Mouse (Mus musculus): ENCODE measurements around the gene Fgf3. TPM values are rescaled to one million over a fixed set of nuclear protein-coding genes. Genes with fewer than 3 reads are reported as not detected.

Gene Fgf3
- polyA plus RNA-seq, 1 experiment, result 1.9 TPM

GRCm38 (mm10) chr7:144862126-144862525, 24.2 kb downstream of the Fgf3 start:
- Histone ChIP-seq H3K4me1 (replicated peaks; ENCODE audit: control insufficient read depth, insufficient read depth, low read length) (0 out of 2 replicates have a peak, but pooled peaks cover 3% of the 10 kb centered on the region), H3K27ac (ENCODE audit: control insufficient read depth, insufficient read depth, low read length) (no peak overlapping the region), H3K36me3 (ENCODE audit: control insufficient read depth, insufficient read depth, low read length) (no peaks in the 10 kb centered on the region), H3K4me3 (ENCODE audit: control insufficient read depth, insufficient read depth, low read length) (no peak overlapping the region), H3K27me3 (ENCODE audit: control insufficient read depth, insufficient read depth, low read length) (peaks cover 6% of the 10 kb centered on the region; the same call in 1 of the 2 replicates)
- WGBS, result 6% methylated on average over 15 of the region's 15 CpGs
- no peak for TF ChIP-seq CTCF (IDR thresholded peaks at IDR 0.05; ENCODE audit: borderline replicate concordance, control insufficient read depth, extremely low read depth, insufficient read depth, low read length, poor library complexity)
- TF ChIP-seq POLR2A (IDR thresholded peaks at IDR 0.05; ENCODE audit: control insufficient read depth, extremely low read depth, insufficient read depth, low read length, poor library complexity), result no peak
- DNase-seq, result no peak

- Histone ChIP-seq H3K4me1 (replicated peaks; ENCODE audit: control insufficient read depth, insufficient read depth, low read length) (no peaks in the 10 kb centered on the region), H3K27me3 (ENCODE audit: control insufficient read depth, insufficient read depth, low read length) (peaks cover 6% of the 10 kb centered on the region; the same call in 1 of the 2 replicates), H3K36me3 (ENCODE audit: control insufficient read depth, insufficient read depth, low read length) (no peaks in the 10 kb centered on the region), H3K27ac (ENCODE audit: control insufficient read depth, insufficient read depth, low read length) (no peak overlapping the region), H3K4me3 (ENCODE audit: control insufficient read depth, insufficient read depth, low read length) (no peak overlapping the region)
- 1% methylated on average over 18 of the region's 18 CpGs for WGBS
- DNase-seq, result no peak
- TF ChIP-seq CTCF (IDR thresholded peaks at IDR 0.05; ENCODE audit: borderline replicate concordance, control insufficient read depth, extremely low read depth, insufficient read depth, low read length, poor library complexity), result no peak
Observed at GRCm38 (mm10) chr7:144862712-144863111, 24.8 kb downstream of the Fgf3 start.

- H3K27me3 ChIP-seq (ENCODE audit: control insufficient read depth, insufficient read depth, low read length), result peaks cover 6% of the 10 kb centered on the region; the same call in 1 of the 2 replicates
- DNase-seq, result no peak
Observed at GRCm38 (mm10) chr7:144863196-144863595, 25.3 kb downstream of the Fgf3 start.

GRCm38 (mm10) chr7:144864160-144864670, 26.3 kb downstream of the Fgf3 start:
- WGBS, result 90% methylated on average over 3 of the region's 3 CpGs
- TF ChIP-seq CTCF (IDR thresholded peaks at IDR 0.05; ENCODE audit: borderline replicate concordance, control insufficient read depth, extremely low read depth, insufficient read depth, low read length, poor library complexity) (no peak), POLR2A (IDR thresholded peaks at IDR 0.05; ENCODE audit: control insufficient read depth, extremely low read depth, insufficient read depth, low read length, poor library complexity) (no peak)
- no peak overlapping the region for H3K27ac ChIP-seq (ENCODE audit: control insufficient read depth, insufficient read depth, low read length)
- no peaks in the 10 kb centered on the region for H3K36me3 ChIP-seq (ENCODE audit: control insufficient read depth, insufficient read depth, low read length)
- H3K4me1 ChIP-seq (replicated peaks; ENCODE audit: control insufficient read depth, insufficient read depth, low read length), result no peaks in the 10 kb centered on the region
- H3K27me3 ChIP-seq (ENCODE audit: control insufficient read depth, insufficient read depth, low read length), result peaks cover 6% of the 10 kb centered on the region; the same call in 1 of the 2 replicates
- no peak for DNase-seq
- no peak overlapping the region for H3K4me3 ChIP-seq (ENCODE audit: control insufficient read depth, insufficient read depth, low read length)

More at GRCm38 (mm10) chr7:144863196-144863595, 25.3 kb downstream of the Fgf3 start:
- Histone ChIP-seq H3K27ac (ENCODE audit: control insufficient read depth, insufficient read depth, low read length) (no peak overlapping the region), H3K4me1 (replicated peaks; ENCODE audit: control insufficient read depth, insufficient read depth, low read length) (no peaks in the 10 kb centered on the region), H3K36me3 (ENCODE audit: control insufficient read depth, insufficient read depth, low read length) (no peaks in the 10 kb centered on the region), H3K4me3 (ENCODE audit: control insufficient read depth, insufficient read depth, low read length) (no peak overlapping the region)
- no peak for TF ChIP-seq CTCF (IDR thresholded peaks at IDR 0.05; ENCODE audit: borderline replicate concordance, control insufficient read depth, extremely low read depth, insufficient read depth, low read length, poor library complexity)
- TF ChIP-seq POLR2A (IDR thresholded peaks at IDR 0.05; ENCODE audit: control insufficient read depth, extremely low read depth, insufficient read depth, low read length, poor library complexity), result no peak
- 13% methylated on average over 11 of the region's 11 CpGs for WGBS

GRCm38 (mm10) chr7:144867161-144867560, 29.3 kb downstream of the Fgf3 start:
- Histone ChIP-seq H3K27ac (ENCODE audit: control insufficient read depth, insufficient read depth, low read length) (no peak overlapping the region), H3K27me3 (ENCODE audit: control insufficient read depth, insufficient read depth, low read length) (peaks cover 2% of the 10 kb centered on the region; the same call in 1 of the 2 replicates), H3K4me1 (replicated peaks; ENCODE audit: control insufficient read depth, insufficient read depth, low read length) (no peaks in the 10 kb centered on the region), H3K36me3 (ENCODE audit: control insufficient read depth, insufficient read depth, low read length) (no peaks in the 10 kb centered on the region), H3K4me3 (ENCODE audit: control insufficient read depth, insufficient read depth, low read length) (no peak overlapping the region)
- TF ChIP-seq POLR2A (IDR thresholded peaks at IDR 0.05; ENCODE audit: control insufficient read depth, extremely low read depth, insufficient read depth, low read length, poor library complexity), result no peak
- TF ChIP-seq CTCF (IDR thresholded peaks at IDR 0.05; ENCODE audit: borderline replicate concordance, control insufficient read depth, extremely low read depth, insufficient read depth, low read length, poor library complexity), result no peak
- WGBS, result 76% methylated on average over 4 of the region's 4 CpGs
- DNase-seq, result no peak

GRCm38 (mm10) chr7:144867602-144868001, 29.7 kb downstream of the Fgf3 start:
- Histone ChIP-seq H3K27ac (ENCODE audit: control insufficient read depth, insufficient read depth, low read length) (no peak overlapping the region), H3K27me3 (ENCODE audit: control insufficient read depth, insufficient read depth, low read length) (peaks cover 2% of the 10 kb centered on the region; the same call in 1 of the 2 replicates), H3K4me1 (replicated peaks; ENCODE audit: control insufficient read depth, insufficient read depth, low read length) (no peaks in the 10 kb centered on the region), H3K36me3 (ENCODE audit: control insufficient read depth, insufficient read depth, low read length) (no peaks in the 10 kb centered on the region), H3K4me3 (ENCODE audit: control insufficient read depth, insufficient read depth, low read length) (no peak overlapping the region)
- 92% methylated on average over 8 of the region's 8 CpGs for WGBS
- TF ChIP-seq POLR2A (IDR thresholded peaks at IDR 0.05; ENCODE audit: control insufficient read depth, extremely low read depth, insufficient read depth, low read length, poor library complexity), result no peak
- TF ChIP-seq CTCF (IDR thresholded peaks at IDR 0.05; ENCODE audit: borderline replicate concordance, control insufficient read depth, extremely low read depth, insufficient read depth, low read length, poor library complexity), result no peak
- no peak for DNase-seq

- H3K36me3 ChIP-seq (ENCODE audit: control insufficient read depth, insufficient read depth, low read length), result no peaks in the 10 kb centered on the region
- no peak overlapping the region for H3K27ac ChIP-seq (ENCODE audit: control insufficient read depth, insufficient read depth, low read length)
- H3K4me1 ChIP-seq (replicated peaks; ENCODE audit: control insufficient read depth, insufficient read depth, low read length), result no peaks in the 10 kb centered on the region
- no peaks in the 10 kb centered on the region for H3K27me3 ChIP-seq (ENCODE audit: control insufficient read depth, insufficient read depth, low read length)
- DNase-seq, result no peak
- H3K4me3 ChIP-seq (ENCODE audit: control insufficient read depth, insufficient read depth, low read length), result no peak overlapping the region
- WGBS, result 72% methylated on average over 4 of the region's 4 CpGs
- no peak for TF ChIP-seq POLR2A (IDR thresholded peaks at IDR 0.05; ENCODE audit: control insufficient read depth, extremely low read depth, insufficient read depth, low read length, poor library complexity)
- TF ChIP-seq CTCF (IDR thresholded peaks at IDR 0.05; ENCODE audit: borderline replicate concordance, control insufficient read depth, extremely low read depth, insufficient read depth, low read length, poor library complexity), result no peak
Observed at GRCm38 (mm10) chr7:144872420-144872819, 34.5 kb downstream of the Fgf3 start.
